Comparison of ENCODE assay signal across 20 mouse cellular contexts in genomic region chr1:74139415-74139814, GRCm38 (mm10). TPM values are rescaled to one million over a fixed set of nuclear protein-coding genes. Genes with fewer than 3 reads are reported as not detected.
DNase-seq lines count a peak whose midpoint lies in the region; ATAC-seq and TF ChIP-seq lines count a peak whose summit lies in the region.
"Had no signal": no experiment of that assay in that cellular context is flagged by ENCODE, and none has a peak within 500 bp of the region (broad histone marks: within the 10 kb centered on the region; RNA-seq: fewer than 3 reads in every experiment).

No protein-coding gene starts in this region.

- no peak for TF ChIP-seq EP300 in liver, postnatal 0 days (IDR thresholded peaks at IDR 0.05; ENCODE audit: low read depth)

- H3K4me1 ChIP-seq in liver, postnatal 0 days (ENCODE audit: insufficient read depth) = peaks cover 4% of the 10 kb centered on the region
- no peaks in the 10 kb centered on the region for H3K4me1 ChIP-seq in G1E (ENCODE audit: insufficient read depth, low read depth, low read length)
- H3K4me1 ChIP-seq: hindbrain, embryonic 12.5 days; neural tube, embryonic 15.5 days had no signal

- no peak overlapping the region for H3K27ac ChIP-seq in liver, postnatal 0 days (ENCODE audit: low read depth)
- H3K27ac ChIP-seq: hindbrain, embryonic 12.5 days; liver, embryonic 15.5 days; neural tube, embryonic 15.5 days had no signal

- H3K4me3 ChIP-seq in liver, postnatal 0 days (ENCODE audit: low read depth, low read length) = no peak overlapping the region
- H3K4me3 ChIP-seq in G1E (ENCODE audit: low read depth, low read length) = no peak overlapping the region
- H3K4me3 ChIP-seq: hindbrain, embryonic 12.5 days; liver, embryonic 15.5 days; neural tube, embryonic 15.5 days had no signal

- H3K9ac ChIP-seq in liver, postnatal 0 days (replicated peaks) = no peak overlapping the region
- H3K9ac ChIP-seq: hindbrain, embryonic 12.5 days; liver, embryonic 15.5 days; neural tube, embryonic 15.5 days had no signal

- 55% methylated on average over 3 of the region's 3 CpGs for WGBS in liver, postnatal 0 days (ENCODE audit: insufficient replicate concordance)

- H3K27me3 ChIP-seq in liver, postnatal 0 days (ENCODE audit: insufficient read depth, low read length) = no peaks in the 10 kb centered on the region
- H3K27me3 ChIP-seq in G1E (ENCODE audit: insufficient read depth, low read length) = peaks cover 3% of the 10 kb centered on the region; the same call in 1 of the 2 replicates
- H3K27me3 ChIP-seq: hindbrain, embryonic 12.5 days; liver, embryonic 15.5 days; neural tube, embryonic 15.5 days had no signal

- no peak overlapping the region for H3K4me2 ChIP-seq in liver, postnatal 0 days (ENCODE audit: low read depth, low read length)
- H3K4me2 ChIP-seq: hindbrain, embryonic 12.5 days; liver, embryonic 15.5 days; neural tube, embryonic 15.5 days had no signal

- ATAC-seq in liver, postnatal 0 days = no peak
- ATAC-seq in G1E (ENCODE audit: extremely low read depth, insufficient number of reproducible peaks, low FRiP score, poor library complexity, severe bottlenecking) = no peak
- ATAC-seq: forebrain, embryonic 14.5 days had no signal

- peak; percentile 58 for TF ChIP-seq CTCF in liver, postnatal 0 days (IDR thresholded peaks at IDR 0.05; ENCODE audit: low read depth)
- 0 out of 2 replicates have a peak, but pooled peaks have one; percentile 28 for TF ChIP-seq CTCF in G1E (IDR thresholded peaks at IDR 0.05; ENCODE audit: low read depth, low read length)

- no peaks in the 10 kb centered on the region for H3K36me3 ChIP-seq in liver, postnatal 0 days (replicated peaks; ENCODE audit: insufficient read depth, low read length)
- no peaks in the 10 kb centered on the region for H3K36me3 ChIP-seq in G1E (replicated peaks)
- H3K36me3 ChIP-seq: hindbrain, embryonic 12.5 days; liver, embryonic 15.5 days; neural tube, embryonic 15.5 days had no signal

- peak; percentile 85 for DNase-seq in heart, adult 11 months
- no peak for DNase-seq in heart, adult 9 months (ENCODE audit: low spot score in 2 of 2)
- DNase-seq in liver, postnatal 0 days = no peak
- no peak for DNase-seq in liver
- DNase-seq in G1E (ENCODE audit: low spot score) = no peak
- peak; percentile 43 for DNase-seq in naive thymus-derived CD4-positive, alpha-beta T cell, adult 2 months (ENCODE audit: low read depth)
- DNase-seq in right cerebral cortex, adult 2 months (ENCODE audit: low spot score in 2 of 2) = no peak
- DNase-seq in urinary bladder, postnatal 14 days (ENCODE audit: low spot score) = no peak
- DNase-seq: adrenal gland, adult 8-10 months; cerebellum, adult 2 months; heart, adult 18-20 months; kidney, postnatal 14 days; midbrain, embryonic 14.5 days; thymus, postnatal 14 days had no signal

- no peaks in the 10 kb centered on the region for H3K9me3 ChIP-seq in liver, postnatal 0 days (ENCODE audit: low read length)
- no peaks in the 10 kb centered on the region for H3K9me3 ChIP-seq in G1E (replicated peaks)
- H3K9me3 ChIP-seq: hindbrain, embryonic 12.5 days; liver, embryonic 15.5 days; neural tube, embryonic 15.5 days had no signal

RNA-seq across cellular contexts. Expression of gene Rufy4, which starts 14.1 kb away (rescaled TPM):
- polyA plus RNA-seq in liver, postnatal 0 days (2015; fragmentation: Nextera tagmentation; extraction: Ambion mirVana) = 0.20 TPM in 1 of 2 replicates, not detected in the other
- total RNA-seq in G1E (2014; fragmentation: Nextera tagmentation) (not detected in 2 replicates), G1E (2017) (0.05 TPM in 1 of 2 replicates, not detected in the other)
- not detected in 2 replicates for polyA plus RNA-seq in G1E (2012)
- total RNA-seq: left cerebral cortex, adult 18-20 months had no signal
- polyA plus RNA-seq: liver, embryonic 15.5 days had no signal

RNA-seq across cellular contexts. Expression of gene Cxcr2, which starts 14.4 kb away (rescaled TPM):
- 2.5 and 3.2 TPM in 2 replicates for polyA plus RNA-seq in liver, postnatal 0 days (2015; fragmentation: Nextera tagmentation; extraction: Ambion mirVana)
- not detected in 2 replicates for total RNA-seq in G1E (2014; fragmentation: Nextera tagmentation)
- 0.16 and 0.17 TPM in 2 replicates for total RNA-seq in G1E (2017)
- polyA plus RNA-seq in G1E (2012) = not detected in 2 replicates
- total RNA-seq: left cerebral cortex, adult 18-20 months had no signal
- polyA plus RNA-seq: hindbrain, embryonic 12.5 days; midbrain, embryonic 14.5 days had no signal

RNA-seq across cellular contexts. Expression of gene Tns1, which starts 15.2 kb away (rescaled TPM):
- polyA plus RNA-seq in liver, postnatal 0 days (2015; fragmentation: Nextera tagmentation; extraction: Ambion mirVana) = 12.1 and 12.8 TPM in 2 replicates
- total RNA-seq in G1E (2014; fragmentation: Nextera tagmentation) = 0.73 and 27.2 TPM in 2 replicates
- total RNA-seq in G1E (2017) = 1.0 and 1.7 TPM in 2 replicates
- polyA plus RNA-seq in G1E (2012) = 0.55 and 0.76 TPM in 2 replicates

RNA-seq across cellular contexts. Expression of gene Cxcr1, which starts 55.0 kb away (rescaled TPM):
- not detected in 2 replicates for polyA plus RNA-seq in liver, postnatal 0 days (2015; fragmentation: Nextera tagmentation; extraction: Ambion mirVana)
- total RNA-seq in G1E (2014; fragmentation: Nextera tagmentation) (not detected in 2 replicates), G1E (2017) (0.23 and 0.71 TPM in 2 replicates)
- not detected in 2 replicates for polyA plus RNA-seq in G1E (2012)
- total RNA-seq: heart, adult 18-20 months; left cerebral cortex, adult 18-20 months had no signal
- polyA plus RNA-seq: cerebellum, adult 2 months; embryonic facial prominence, embryonic 14.5 days; forebrain, embryonic 14.5 days; hindbrain, embryonic 12.5 days; liver, embryonic 15.5 days; midbrain, embryonic 14.5 days; neural tube, embryonic 15.5 days had no signal

Comparison
In these comparisons a context has a peak if more than half of its experiments do, and no peak if none do; other contexts are left out.
1. DNase-seq: peak in heart, adult 11 months (single experiment) and naive thymus-derived CD4-positive, alpha-beta T cell, adult 2 months (single experiment); none in heart, adult 9 months (0 of 2), liver, postnatal 0 days (single experiment), liver (single experiment), G1E (single experiment), right cerebral cortex, adult 2 months (0 of 2) and urinary bladder, postnatal 14 days (single experiment).